Mouse (Mus musculus) neutrophil, adult 5-6 weeks (primary cell): ENCODE results near the gene Tmem131. TPM values are rescaled to one million over a fixed set of nuclear protein-coding genes. Genes with fewer than 3 reads are reported as not detected.
"Not testable (repeated sequence)": the region's sequence is repeated elsewhere in the genome, so short reads cannot be mapped to it uniquely, and the experiment has no call there.

Experiments used
- ATAC-seq: fragments of 151-379, 151-347 bp; 2 replicates; pipeline ENCODE4 v1.8.0; 2017; ENCODE audit warnings: mild to moderate bottlenecking, moderate TSS enrichment; ENCODE audit not compliant: insufficient number of reproducible peaks, poor library complexity, low FRiP score, severe bottlenecking; ENCODE audit errors: extremely low read depth
- total RNA-seq: library from RNA; stranded (forward); fragments of 200-1000 nt; gene quantifications from 2 replicates; pipeline ENCODE4 v1.2.3, GENCODE M21; 2017

The Tmem131 gene
- total RNA-seq, 1 experiment from 2014 or later = 43.4 TPM

DNA sequence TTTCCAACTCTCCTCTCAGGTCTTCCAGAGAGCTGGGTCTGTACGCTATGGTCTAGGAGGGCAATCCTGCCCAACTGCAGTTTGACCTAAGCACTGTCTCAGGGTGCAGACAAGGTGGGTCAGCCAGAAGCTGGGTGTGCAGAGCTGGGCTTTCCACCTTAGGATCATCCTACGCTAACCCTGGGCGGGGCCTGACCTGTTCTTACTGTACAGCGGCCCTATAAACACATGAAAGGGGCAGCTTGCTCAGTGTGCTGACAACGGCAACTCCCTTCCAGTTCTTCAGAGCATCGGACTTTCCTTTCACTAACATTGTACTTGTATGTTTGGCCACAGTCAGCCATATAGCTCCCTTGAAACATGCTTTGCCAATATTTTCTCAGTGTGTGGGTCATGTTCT is 86.4 kb downstream of the Tmem131 start:
- no peak for ATAC-seq

DNA sequence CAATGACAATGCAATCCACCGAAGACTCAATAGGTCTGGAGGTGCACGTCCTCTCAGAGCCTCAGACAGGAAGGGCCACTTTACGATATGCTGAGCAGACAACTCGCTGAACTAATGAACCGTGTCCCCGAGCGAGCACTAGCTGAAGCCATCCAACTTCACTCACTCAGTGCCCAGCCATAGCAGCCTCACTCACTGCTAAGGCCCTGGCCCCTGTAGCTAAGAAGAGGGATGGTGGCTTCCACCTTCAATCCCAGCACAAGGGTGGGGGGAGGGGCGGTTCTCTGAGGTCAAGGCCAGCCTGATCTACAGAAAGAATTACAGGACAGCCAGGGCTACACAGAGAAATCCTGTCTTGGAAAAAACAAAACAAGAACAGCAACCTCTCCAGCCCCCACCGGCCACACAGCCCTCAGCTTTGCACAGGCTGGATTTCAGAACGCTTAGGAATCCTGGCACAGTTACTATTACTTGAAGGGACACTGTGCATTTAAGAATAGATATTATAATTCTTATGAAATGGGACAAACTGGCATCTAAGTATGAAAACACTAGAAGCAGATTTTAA is 89.2 kb downstream of the Tmem131 start:
- no peak for ATAC-seq

DNA sequence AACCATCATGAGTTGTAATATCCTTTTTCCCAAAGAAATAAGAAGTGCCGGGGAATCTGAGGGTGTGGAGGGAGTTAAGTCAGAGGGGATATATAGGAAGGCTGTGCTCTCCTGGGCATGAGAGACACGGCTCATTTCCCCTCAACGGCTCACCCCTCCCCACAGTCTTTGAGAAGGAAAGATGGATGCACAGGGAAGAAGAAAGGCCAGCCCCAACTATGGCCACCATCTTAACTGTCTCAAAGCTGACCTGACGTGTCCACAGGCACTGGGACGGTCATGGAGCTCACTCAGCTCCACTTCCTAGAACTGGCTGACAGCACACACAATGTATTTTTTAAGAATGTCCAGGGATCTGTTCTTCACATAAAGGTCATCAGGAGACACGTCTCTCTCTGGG is 91.4 kb downstream of the Tmem131 start:
- no peak for ATAC-seq

DNA sequence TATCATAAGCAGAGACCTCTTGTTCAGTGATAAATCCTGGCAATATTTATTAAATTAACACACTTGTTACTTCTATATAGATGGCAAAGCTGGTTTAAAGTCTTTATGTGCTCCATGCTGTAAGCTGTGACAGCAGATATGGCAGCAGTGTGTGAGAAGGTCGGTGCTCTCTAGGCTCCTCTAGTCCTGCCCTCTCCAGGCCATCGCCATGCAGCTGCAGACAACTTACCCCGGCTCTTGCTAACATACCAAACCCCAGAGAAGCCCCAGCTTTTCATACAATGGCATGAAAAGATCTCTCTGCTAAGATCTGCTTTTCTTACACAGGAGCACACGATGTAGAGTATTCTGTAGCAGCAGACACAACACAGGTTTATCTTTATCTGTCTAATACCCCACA is 92.1 kb downstream of the Tmem131 start:
- ATAC-seq = no peak

DNA sequence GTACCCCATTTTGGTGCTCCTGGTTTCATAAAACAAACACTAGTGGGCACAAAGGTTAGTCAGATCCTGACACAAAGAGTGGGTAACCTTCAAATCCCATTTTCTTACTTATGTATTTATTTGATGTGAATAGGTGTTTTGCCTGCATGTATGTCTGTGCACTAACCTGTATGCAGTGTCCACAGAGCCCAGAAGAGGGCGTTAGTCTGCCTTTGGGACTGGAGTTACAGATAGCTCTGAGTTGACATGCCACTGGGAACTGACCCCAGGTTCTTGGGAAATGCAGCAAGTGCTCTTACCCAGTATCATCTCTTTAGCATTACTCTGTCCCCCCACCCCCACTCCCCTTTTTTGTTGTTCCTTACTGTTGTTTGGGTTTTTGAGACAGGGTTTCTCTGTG is 95.4 kb downstream of the Tmem131 start:
- no peak for ATAC-seq

DNA sequence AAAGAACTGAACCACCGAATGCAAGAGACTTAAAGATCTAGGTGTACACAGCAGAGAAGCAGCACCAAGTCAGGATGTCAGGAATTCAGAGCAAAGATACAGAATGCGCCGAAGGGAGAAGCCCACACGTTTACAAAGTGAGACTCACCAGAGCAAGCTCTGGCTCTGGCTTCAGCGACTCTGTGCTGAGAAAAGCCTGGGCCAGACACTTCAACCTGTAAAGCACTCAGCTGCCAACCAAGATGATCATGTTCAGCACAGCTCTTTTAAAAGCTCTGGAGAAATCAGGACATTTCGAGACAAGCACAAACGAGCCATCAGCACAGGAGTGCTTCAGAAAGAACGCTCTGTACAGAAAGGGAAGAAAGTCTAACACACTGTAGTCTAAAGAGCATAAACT is 96.2 kb downstream of the Tmem131 start:
- no peak for ATAC-seq

DNA sequence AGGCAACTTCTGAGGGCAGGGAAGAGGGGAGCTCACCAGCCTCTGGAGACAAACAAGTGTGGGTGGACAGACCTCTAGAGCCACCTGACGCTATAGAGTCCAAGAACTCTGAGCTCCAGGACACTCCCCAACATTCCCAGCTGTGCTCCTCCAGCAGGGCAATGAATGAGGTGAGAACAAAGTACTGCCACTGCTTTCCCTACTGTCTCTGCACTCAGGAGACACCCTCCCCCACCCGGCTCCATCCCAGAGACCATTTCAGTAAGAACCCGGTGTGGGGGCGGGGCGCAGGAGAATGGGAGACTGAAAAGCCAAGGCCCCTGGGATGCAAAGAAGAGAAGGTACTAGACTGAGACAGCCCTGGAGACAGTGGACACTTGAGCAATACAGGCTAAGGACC is 98.4 kb downstream of the Tmem131 start:
- no peak for ATAC-seq

DNA sequence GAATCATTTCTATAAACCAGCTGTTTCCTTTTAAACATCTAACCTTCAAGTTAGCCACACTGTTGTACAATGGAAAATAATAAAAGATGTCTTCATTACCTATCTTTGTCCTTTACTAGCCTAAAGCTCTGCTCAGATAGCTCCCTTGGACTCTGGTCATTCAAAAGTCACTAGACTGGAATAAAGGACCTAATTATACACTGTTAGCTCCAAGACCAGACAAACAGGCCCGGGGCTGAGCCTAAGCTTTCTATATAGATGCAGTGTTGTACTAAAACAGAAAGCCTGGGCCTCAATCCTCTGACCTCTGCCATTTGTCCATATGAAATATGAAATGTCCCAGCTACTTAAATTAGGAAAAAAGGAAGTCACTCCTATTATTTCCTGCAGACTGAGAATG is 101.7 kb downstream of the Tmem131 start:
- ATAC-seq = no peak

DNA sequence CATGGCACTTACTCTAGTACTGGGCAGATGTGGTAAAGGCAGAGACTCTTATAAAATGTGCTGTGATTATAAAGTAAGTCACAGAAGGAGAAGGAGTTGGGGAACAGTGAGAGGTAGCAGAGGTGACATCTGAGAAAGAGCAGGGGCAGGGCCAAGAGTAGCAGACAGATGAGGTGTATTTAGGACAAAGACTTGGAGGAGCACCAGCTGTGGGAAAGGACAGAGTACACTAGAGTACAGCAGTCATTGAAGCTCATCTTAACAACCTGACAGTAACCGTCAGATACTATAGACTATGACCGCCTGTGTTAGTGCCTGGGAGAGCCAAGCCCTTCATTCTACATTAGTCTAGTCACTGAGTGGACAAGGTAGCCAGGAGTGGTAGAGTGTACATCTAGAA is 102.5 kb downstream of the Tmem131 start:
- ATAC-seq = no peak

DNA sequence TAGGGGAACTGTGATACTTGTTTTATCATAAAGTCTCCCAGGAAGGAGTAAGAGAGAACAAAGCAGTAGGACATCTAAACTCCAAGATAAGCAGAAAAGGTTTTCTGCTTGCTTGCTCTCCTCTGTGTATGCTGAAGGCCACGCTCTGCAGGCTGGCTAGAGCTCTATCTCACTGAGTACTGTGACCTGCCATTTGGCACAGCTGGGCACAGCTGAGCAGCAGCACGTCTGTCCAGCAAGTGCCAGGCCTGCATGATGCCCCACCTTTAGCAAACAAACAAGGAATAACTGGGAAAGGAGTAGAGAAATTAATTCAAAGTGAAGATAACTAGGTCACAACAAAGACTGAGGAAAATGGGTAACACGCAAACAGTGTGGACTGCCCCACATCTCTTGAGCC is 103.6 kb downstream of the Tmem131 start:
- no peak for ATAC-seq

DNA sequence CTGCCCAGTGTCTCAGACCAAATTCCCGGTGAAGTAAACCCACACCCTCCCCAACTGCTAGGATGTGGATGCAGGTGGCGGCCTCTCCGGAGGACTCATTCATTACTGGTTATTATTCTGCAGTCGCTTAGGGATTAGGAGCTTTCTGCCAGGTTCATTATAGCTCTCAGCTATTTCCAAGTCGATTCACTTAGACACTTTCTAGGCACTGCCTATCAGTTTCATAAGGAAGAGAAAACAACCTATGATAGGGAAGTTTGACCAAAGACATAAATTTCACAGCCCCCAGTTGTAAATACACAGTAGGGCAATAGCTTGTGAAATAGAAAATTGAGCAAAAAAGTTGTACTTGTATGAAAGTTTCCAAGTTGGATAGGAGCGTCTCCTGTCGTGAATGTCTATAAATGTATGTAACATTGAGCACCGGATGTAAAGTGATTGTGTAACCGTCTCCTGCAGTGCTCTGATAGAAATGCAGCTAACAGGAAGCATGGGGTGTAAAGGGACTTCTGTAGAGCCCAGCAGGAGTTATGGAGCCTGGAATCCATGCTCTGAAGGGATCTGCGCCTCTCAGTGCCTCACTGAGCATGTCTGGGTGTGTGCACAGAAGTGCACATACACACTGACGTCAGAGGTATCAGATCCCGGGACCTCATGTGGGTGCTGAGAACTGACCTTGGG is 107.1 kb downstream of the Tmem131 start:
- ATAC-seq = no peak

DNA sequence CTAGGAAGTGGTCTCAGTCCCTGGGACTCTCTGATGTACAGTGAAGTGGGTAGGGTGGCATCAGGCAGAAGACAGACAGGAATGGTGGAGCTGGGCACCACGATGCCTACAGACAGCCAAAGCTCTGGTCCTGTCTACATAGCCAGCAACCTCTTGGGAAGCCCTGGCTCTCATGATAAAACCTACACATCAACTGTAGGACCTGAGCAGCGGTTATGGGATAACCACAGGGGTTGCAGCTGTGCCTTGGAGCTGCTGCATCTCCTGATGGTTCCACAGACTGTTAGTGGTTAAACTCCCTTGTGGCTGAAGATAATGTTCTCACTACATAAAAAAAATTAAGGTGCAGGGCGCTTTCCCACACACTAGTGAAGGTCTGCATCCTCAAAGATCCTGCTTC is 107.9 kb downstream of the Tmem131 start:
- ATAC-seq = no peak

DNA sequence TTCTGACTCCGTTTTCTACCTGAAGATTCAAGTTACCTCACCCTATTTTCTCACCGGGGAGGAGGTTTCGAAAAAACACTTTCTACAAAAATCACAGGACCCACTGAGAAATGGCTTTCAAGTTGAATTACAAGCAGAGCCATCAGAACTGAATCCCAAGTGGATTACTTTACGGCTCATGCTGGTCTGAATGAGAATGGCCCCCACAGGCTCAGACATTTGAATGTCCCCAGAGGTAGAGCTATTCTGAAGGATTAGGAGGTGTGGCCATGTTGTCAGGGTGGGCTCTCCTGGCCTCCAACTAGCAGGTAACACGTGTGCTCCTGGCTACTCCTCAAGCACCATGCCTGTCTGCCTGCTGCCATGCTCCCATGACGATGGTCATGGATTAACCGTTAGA is 109.4 kb downstream of the Tmem131 start:
- no peak for ATAC-seq

DNA sequence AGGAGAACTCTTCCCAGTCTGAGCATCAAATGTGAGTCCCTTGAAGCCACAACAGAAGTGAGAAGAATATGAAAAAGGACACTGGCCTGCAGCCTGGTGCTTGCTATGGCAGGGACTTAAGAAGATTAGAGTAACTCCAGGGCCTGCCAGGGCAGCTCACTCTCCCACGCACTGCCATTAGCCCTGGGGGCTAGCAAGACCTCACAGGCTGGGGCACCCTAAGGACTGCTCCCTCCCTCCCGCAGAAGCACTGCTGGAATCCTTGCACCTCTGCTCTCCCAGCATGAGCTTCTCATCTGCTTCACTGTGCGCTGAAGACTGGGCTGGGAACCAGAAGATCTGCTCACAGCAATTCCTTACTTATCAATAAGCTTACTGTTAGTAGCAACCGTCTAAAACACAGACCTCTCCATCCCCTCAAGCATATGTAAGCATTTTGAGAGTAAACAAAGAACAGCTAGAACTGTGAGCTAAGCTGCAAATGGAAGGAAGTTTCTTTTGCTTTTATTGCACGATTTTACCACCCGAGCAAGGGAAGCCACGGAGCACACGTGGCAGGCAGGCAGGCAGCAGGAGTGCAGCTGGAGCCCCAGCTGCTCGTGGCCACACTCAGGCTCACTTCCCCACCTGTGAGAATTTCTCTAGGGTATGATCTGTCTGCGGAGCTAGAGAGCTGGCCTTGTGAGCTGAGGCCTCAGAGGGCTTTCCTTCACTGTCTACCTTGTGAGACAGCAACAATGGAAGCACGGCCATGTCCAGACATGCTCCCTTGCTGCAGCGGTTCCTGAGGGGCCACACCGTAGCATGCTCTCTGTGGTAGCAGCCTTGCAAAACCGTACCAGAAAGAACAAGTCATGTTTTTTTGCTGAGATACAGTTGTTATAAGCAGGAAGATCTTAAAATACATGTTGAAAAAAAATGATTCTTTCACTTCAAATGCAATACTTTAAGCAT is 112.3 kb downstream of the Tmem131 start:
- ATAC-seq = no peak

DNA sequence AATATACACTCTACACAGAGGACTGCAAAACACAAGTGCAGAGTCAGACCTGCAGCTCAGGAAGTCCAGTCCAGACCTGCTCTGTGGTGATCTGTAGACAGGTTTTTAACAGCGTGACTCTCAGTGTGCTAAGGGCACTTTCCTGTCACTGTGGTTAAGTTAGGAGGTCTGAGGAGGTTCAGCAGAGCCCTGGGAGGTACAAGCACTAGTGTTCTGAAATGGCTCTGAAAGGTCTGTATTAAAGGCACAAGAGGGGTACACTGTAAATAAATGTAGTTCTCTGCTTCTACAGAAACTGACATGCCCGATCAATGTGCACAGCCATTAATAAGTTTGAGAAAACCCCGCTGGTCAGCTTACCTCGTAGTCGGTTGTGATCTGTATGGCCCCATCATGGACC is 119.1 kb downstream of the Tmem131 start:
- no peak for ATAC-seq

DNA sequence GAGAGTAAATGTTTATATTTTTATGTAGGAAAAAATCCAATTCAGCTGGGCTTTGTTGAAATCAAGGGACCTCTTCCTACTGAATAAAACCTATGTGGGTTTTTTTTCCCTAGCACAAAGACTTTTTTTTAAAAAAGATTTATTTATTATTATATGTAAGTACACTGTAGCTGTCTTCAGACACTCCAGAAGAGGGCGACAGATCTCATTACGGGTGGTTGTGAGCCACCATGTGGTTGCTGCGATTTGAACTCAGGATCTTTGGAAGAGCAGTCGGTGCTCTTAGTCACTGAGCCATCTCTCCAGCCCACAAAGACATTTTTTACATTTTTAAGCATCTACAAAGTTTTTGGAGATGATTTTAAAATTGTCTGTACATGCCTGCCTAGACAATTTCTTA is 121.5 kb downstream of the Tmem131 start:
- not testable (repeated sequence) for ATAC-seq

DNA sequence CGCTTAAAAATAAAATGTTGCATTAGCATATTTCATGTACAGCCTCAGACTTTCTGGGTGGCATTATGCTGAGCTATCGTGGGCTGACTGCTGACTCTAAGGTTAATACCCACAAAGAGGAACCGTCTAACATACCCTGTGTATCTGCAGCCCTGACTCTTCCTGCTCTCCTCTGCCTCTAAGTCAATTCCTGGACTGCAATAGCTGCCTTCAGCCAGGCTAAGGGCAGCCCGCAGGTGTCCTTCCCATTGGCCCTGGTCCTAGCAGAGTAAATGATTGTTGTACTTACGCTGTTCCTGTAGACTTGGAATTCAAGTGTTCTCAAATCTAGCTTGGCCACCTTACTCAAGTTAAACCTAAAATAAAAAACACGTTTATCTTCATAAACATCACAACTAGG is 128.3 kb downstream of the Tmem131 start:
- ATAC-seq = no peak

DNA sequence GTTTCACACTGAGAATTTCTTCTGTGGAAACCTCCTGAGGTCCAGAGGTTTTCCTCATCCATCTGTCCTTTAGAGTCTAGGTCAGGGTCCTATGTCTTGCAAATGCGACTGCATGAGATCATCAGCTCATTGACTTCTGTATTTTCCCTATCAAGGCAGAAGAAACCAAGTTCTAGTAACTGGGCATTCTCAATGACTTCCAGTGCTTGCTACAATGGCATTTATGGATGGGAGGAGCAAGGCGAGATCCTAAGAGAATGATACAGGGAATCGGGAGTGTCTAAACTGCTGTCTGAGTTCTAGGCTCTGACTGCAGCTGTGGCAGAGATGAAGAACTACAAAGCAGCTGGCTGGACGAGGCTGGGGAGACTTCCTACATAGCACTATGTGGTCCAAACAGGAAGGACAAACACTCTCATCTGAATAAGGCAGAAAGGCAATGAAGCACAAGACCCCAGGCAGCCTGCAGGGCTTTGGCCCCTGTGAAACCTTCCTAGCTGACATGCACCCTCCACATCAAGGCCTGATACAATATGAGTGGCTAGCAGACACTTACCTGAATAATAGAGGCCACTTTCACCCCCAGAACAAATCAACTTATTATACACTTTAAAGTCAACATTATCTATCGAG is 129.1 kb downstream of the Tmem131 start:
- no peak for ATAC-seq

DNA sequence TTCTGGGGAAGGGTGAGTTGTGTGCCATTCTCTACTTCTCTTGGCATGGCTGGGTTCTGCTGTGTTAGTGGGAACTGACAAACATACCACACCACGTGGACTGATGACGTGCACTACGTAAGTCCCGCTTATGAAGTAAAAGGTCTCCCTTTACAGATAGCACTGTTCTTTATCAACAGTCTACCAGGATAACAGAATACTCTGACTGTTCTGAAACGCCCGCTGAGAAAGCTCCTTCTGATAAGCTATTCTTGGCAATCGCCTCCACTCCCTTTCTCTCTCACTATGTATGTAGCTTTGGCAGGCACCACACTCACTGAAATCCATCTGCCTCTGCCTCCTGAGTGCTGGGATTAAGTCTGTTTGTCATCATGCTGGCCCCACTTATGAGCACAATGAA is 130.1 kb downstream of the Tmem131 start:
- no peak for ATAC-seq

DNA sequence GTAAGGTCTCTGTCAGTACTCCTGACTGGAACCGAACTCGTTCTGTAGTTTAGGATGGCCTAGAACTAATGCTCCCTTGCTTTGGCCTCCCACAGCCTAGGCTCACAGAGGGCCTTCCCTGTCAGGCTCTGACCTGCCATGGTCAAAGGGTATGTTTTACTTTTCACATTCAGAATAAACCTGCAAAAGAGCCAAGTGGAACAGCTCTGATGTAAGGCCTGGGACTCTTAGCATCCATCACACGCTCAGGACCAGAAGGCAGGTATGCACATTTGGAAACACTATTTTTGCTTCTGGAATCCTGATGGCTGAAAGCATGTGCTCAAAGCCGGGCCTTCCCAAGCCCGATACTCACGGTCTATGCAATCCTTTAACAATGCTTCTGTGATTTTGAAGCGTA is 131.7 kb downstream of the Tmem131 start:
- no peak for ATAC-seq
